8 mouse cellular contexts compared by ENCODE assay signal in genomic region chr4:114986591-114987432, GRCm38 (mm10). TPM values are rescaled to one million over a fixed set of nuclear protein-coding genes. Genes with fewer than 3 reads are reported as not detected.
DNase-seq lines count a peak whose midpoint lies in the region; ATAC-seq and TF ChIP-seq lines count a peak whose summit lies in the region.

Cmpk1 (minus strand) TSS chr4:114987241.

- TF ChIP-seq CTCF in gastrocnemius, adult 2 months (IDR thresholded peaks at IDR 0.05): no peak

- H3K27ac ChIP-seq in gastrocnemius, adult 2 months: peak within 1 kb of the TSS; percentile 100
- peak within 1 kb of the TSS; percentile 95 for H3K27ac ChIP-seq in hindbrain, embryonic 16.5 days (ENCODE audit: low read depth, low read length)

- peak within 1 kb of the TSS; percentile 78 for H3K9ac ChIP-seq in hindbrain, embryonic 16.5 days (ENCODE audit: low read depth, low read length)

- H3K36me3 ChIP-seq in hindbrain, embryonic 16.5 days (ENCODE audit: control insufficient read depth, insufficient read depth, low read length): no peaks in the 10 kb centered on the region

- peaks cover 13% of the 10 kb centered on the region for H3K4me1 ChIP-seq in hindbrain, embryonic 16.5 days (ENCODE audit: control insufficient read depth, insufficient read depth, low read depth, low read length)

- H3K4me3 ChIP-seq in gastrocnemius, adult 2 months: peak within 1 kb of the TSS; percentile 98
- peak within 1 kb of the TSS; percentile 55 for H3K4me3 ChIP-seq in hindbrain, embryonic 16.5 days (ENCODE audit: low read length)

- under 1% methylated on average over 87 of the region's 93 CpGs for WGBS in hindbrain, embryonic 16.5 days

- no peaks in the 10 kb centered on the region for H3K9me3 ChIP-seq in hindbrain, embryonic 16.5 days (ENCODE audit: control insufficient read depth, low read length)

- ATAC-seq in hindbrain, embryonic 16.5 days: peak; percentile 98

- H3K4me2 ChIP-seq in hindbrain, embryonic 16.5 days (ENCODE audit: low read length): peak within 1 kb of the TSS; percentile 77

- intact Hi-C loops in gastrocnemius, adult 2 months (cut with DNase I): no loop called here

- peak; percentile 90 for DNase-seq in ZHBTc4 (ENCODE audit: low read depth, low spot score)
- DNase-seq in cerebellum, postnatal 4 days (ENCODE audit: low spot score in 2 of 2): peak; percentile 65 to 84
- DNase-seq in gastrocnemius, adult 2 months: peak; percentile 94
- peak; percentile 63 for DNase-seq in left cerebral cortex, adult 11 months (ENCODE audit: low spot score)
- peak; percentile 90 for DNase-seq in lung, postnatal 36 days
- DNase-seq in retina, postnatal 1 day: peak; percentile 92
- DNase-seq in thymus, postnatal 4 days: peak; percentile 93

- no peaks in the 10 kb centered on the region for H3K27me3 ChIP-seq in hindbrain, embryonic 16.5 days (replicated peaks; ENCODE audit: control insufficient read depth, insufficient read depth, low read length)

RNA-seq across cellular contexts. Expression of gene Cmpk1, which starts in this region (rescaled TPM):
- 10 to 100 TPM; 18.3 to 24.0 TPM for total RNA-seq in gastrocnemius, adult 2 months (2021)
- 187 and 190 TPM in 2 replicates for polyA plus RNA-seq in hindbrain, embryonic 16.5 days (2015; fragmentation: Nextera tagmentation; extraction: Ambion mirVana)

Comparison
In these comparisons a context has a peak if more than half of its experiments do, and no peak if none do; other contexts are left out.
1. Peak in every context shown above with its lines: DNase-seq, ATAC-seq, H3K4me3 ChIP-seq and H3K27ac ChIP-seq.